Mouse (Mus musculus): ENCODE measurements around the gene Cldn9.
A peak's percentile ranks its signal among the peaks of the same experiment; 100 is the strongest.

The Cldn9 gene

GRCm38 (mm10) chr17:23682092-23682491, 1.7 kb downstream of the Cldn9 start:
- no peak for ATAC-seq (ENCODE audit: insufficient number of reproducible peaks, low FRiP score, low TSS enrichment)

- ATAC-seq (ENCODE audit: insufficient number of reproducible peaks, low FRiP score, low TSS enrichment): no peak
These were observed 2.7 kb downstream of the Cldn9 start for GRCm38 (mm10) chr17:23681086-23681485.

- no peak for ATAC-seq (ENCODE audit: insufficient number of reproducible peaks, low FRiP score, low TSS enrichment)
These were observed 3.5 kb downstream of the Cldn9 start for GRCm38 (mm10) chr17:23680336-23680735.

GRCm38 (mm10) chr17:23679127-23679835, 4.5 kb downstream of the Cldn9 start, which contains the start of gene Cldn6:
Gene Cldn6 (plus strand): TSS chr17:23679249.
- ATAC-seq (ENCODE audit: insufficient number of reproducible peaks, low FRiP score, low TSS enrichment): no peak

GRCm38 (mm10) chr17:23677236-23677679, 6.6 kb downstream of the Cldn9 start, which contains the start of gene Tnfrsf12a:
Gene Tnfrsf12a (minus strand): TSS chr17:23677468.
- peak; percentile 28; the same call in 1 of the 2 replicates for ATAC-seq (ENCODE audit: insufficient number of reproducible peaks, low FRiP score, low TSS enrichment)

- ATAC-seq (ENCODE audit: insufficient number of reproducible peaks, low FRiP score, low TSS enrichment): no peak
These were observed 7.3 kb downstream of the Cldn9 start for GRCm38 (mm10) chr17:23676473-23677031.

GRCm38 (mm10) chr17:23675564-23676281, 8.1 kb downstream of the Cldn9 start:
- ATAC-seq (ENCODE audit: insufficient number of reproducible peaks, low FRiP score, low TSS enrichment): no peak

- no peak for ATAC-seq (ENCODE audit: insufficient number of reproducible peaks, low FRiP score, low TSS enrichment)
These were observed 8.7 kb downstream of the Cldn9 start for GRCm38 (mm10) chr17:23675127-23675526.

- no peak for ATAC-seq (ENCODE audit: insufficient number of reproducible peaks, low FRiP score, low TSS enrichment)
These were observed 9.4 kb downstream of the Cldn9 start for GRCm38 (mm10) chr17:23674271-23674952.

- ATAC-seq (ENCODE audit: insufficient number of reproducible peaks, low FRiP score, low TSS enrichment): peak; percentile 94
These were observed 10.3 kb downstream of the Cldn9 start, which contains the start of the genes Hcfc1r1 and Thoc6 for GRCm38 (mm10) chr17:23673424-23674073. Gene Hcfc1r1 (plus strand): TSS chr17:23673596. Gene Thoc6 (minus strand): TSS chr17:23673882.

- no peak for ATAC-seq (ENCODE audit: insufficient number of reproducible peaks, low FRiP score, low TSS enrichment)
These were observed 11.1 kb downstream of the Cldn9 start for GRCm38 (mm10) chr17:23672761-23673160.

- no peak for ATAC-seq (ENCODE audit: insufficient number of reproducible peaks, low FRiP score, low TSS enrichment)
These were observed 12.3 kb downstream of the Cldn9 start for GRCm38 (mm10) chr17:23671519-23671918.

GRCm38 (mm10) chr17:23670516-23671074, 13.2 kb downstream of the Cldn9 start:
- no peak for ATAC-seq (ENCODE audit: insufficient number of reproducible peaks, low FRiP score, low TSS enrichment)

- no peak for ATAC-seq (ENCODE audit: insufficient number of reproducible peaks, low FRiP score, low TSS enrichment)
These were observed 18.3 kb downstream of the Cldn9 start for GRCm38 (mm10) chr17:23665511-23665910.

GRCm38 (mm10) chr17:23664556-23665021, 19.2 kb downstream of the Cldn9 start:
- ATAC-seq (ENCODE audit: insufficient number of reproducible peaks, low FRiP score, low TSS enrichment): no peak; the same call in 1 of the 2 replicates

- no peak for ATAC-seq (ENCODE audit: insufficient number of reproducible peaks, low FRiP score, low TSS enrichment)
These were observed 22.3 kb downstream of the Cldn9 start for GRCm38 (mm10) chr17:23661526-23661925.

GRCm38 (mm10) chr17:23660876-23661200, 23.0 kb downstream of the Cldn9 start:
- no peak for ATAC-seq (ENCODE audit: insufficient number of reproducible peaks, low FRiP score, low TSS enrichment)

- no peak for ATAC-seq (ENCODE audit: insufficient number of reproducible peaks, low FRiP score, low TSS enrichment)
These were observed 23.5 kb downstream of the Cldn9 start, which contains the start of gene Bicdl2 for GRCm38 (mm10) chr17:23660117-23660875. Gene Bicdl2 (plus strand): TSS chr17:23660506.

GRCm38 (mm10) chr17:23658450-23658849, 25.4 kb downstream of the Cldn9 start:
- ATAC-seq (ENCODE audit: insufficient number of reproducible peaks, low FRiP score, low TSS enrichment): no peak

All from cerebellum, adult (tissue).